Mouse (Mus musculus) MEL (cell line): ENCODE data around the gene Dynlt1a.
"Not testable (repeated sequence)": the region's sequence is repeated elsewhere in the genome, so short reads cannot be mapped to it uniquely, and the experiment has no call there.

Experiments used
- BHLHE40 ChIP-seq: IDR thresholded peaks from 2 replicates; pipeline ENCODE4 v1.6.1; 2012; ENCODE audit warnings: low read depth, mild to moderate bottlenecking, inconsistent platforms, low read length, improper control_type of control experiment, borderline replicate concordance
- EP300 ChIP-seq, 2 experiments: IDR thresholded peaks; 2 replicates each; pipeline ENCODE4 v1.6.1; 2011; ENCODE audit warnings: improper control_type of control experiment in 2 of 2, low read length in 2 of 2, low read depth in 1 of 2, mild to moderate bottlenecking in 1 of 2
- HCFC1 ChIP-seq: IDR thresholded peaks from 2 replicates; pipeline ENCODE4 v1.6.1; 2012; ENCODE audit warnings: low read depth, mild to moderate bottlenecking, inconsistent platforms, low read length, improper control_type of control experiment, moderate library complexity
- ZKSCAN1 ChIP-seq: IDR thresholded peaks from 2 replicates; pipeline ENCODE4 v1.6.1; 2012; ENCODE audit warnings: low read depth, mild to moderate bottlenecking, inconsistent platforms, low read length, improper control_type of control experiment, moderate library complexity
- ZNF384 ChIP-seq: IDR thresholded peaks from 2 replicates; pipeline ENCODE4 v1.6.1; 2012; ENCODE audit warnings: low read depth, mild to moderate bottlenecking, inconsistent platforms, low read length, improper control_type of control experiment

DNA sequence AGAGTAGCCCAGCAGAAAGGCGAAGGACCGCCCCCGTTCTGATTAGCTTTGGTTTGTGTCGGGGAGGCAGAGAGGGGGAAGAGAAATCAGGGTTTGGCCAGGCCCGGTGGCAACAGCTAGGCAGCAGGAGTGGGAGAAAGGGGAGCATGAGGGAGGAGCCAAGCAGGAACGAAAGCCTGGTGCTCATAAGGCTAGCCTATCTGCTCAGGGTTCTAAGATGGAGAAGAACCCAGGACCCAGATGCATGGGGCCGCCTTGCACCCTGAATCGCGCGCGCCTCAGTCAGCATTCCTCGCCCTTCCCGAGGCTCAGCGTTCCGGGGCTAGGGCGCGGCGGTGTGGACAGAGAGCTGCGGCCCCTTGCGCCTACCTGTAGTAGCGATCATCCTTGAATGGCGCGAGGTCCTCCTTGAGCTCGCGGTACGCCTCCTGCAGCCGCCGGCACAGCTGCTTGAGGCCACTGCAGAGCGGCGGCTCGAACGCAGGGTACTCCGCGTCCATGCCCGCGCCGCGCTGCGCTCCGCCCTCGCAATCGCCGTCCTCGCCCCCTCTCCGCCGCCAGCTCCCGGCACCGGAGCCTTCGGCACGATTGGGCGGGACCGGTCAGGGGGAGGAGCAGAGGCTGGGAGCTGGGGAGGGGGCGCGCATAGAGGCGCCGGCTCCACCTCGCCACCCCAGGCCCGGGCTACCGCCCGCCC, 3.9 kb upstream of the Dynlt1a start:
- not testable (repeated sequence) for TF ChIP-seq EP300 (IDR thresholded peaks at IDR 0.05; ENCODE audit: low read depth in 1 of 2, low read length in 2 of 2); HCFC1; ZKSCAN1; BHLHE40; ZNF384
